In the genomic region with DNA sequence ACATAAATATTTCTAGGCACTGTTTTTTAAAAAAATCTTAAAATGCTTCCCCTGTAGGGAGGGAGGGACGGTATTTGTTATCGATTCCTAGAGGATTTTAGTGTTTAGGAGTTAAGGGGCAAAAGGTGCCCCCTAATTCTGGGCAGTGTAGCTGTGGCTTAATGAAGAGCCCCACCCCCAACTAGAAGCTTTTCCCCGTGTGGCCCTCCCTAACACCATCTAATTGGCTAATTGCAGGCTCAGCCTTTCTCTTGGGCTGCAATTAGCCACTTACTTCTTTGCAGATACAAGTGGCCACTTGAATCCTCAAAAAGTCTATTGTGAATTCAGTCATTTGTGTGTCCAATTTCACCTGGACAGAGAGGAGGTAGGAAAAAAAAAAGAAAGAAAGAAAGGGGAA, we compare ENCODE assay signal across 27 mouse cellular contexts.
DNase-seq lines count a peak whose midpoint lies in the region; ATAC-seq and TF ChIP-seq lines count a peak whose summit lies in the region.
"Had no signal": no experiment of that assay in that cellular context is flagged by ENCODE, and none has a peak within 500 bp of the region (broad histone marks: within the 10 kb centered on the region; RNA-seq: fewer than 3 reads in every experiment).

No protein-coding gene starts in this region.

- no peak overlapping the region for H3K4me3 ChIP-seq in forebrain, embryonic 11.5 days (ENCODE audit: low read depth, low read length)
- H3K4me3 ChIP-seq in forebrain, embryonic 13.5 days = no peak overlapping the region
- H3K4me3 ChIP-seq in hindbrain, embryonic 13.5 days = no peak overlapping the region
- H3K4me3 ChIP-seq in hindbrain, postnatal 0 days (ENCODE audit: low read length) = no peak overlapping the region
- H3K4me3 ChIP-seq: embryonic facial prominence, embryonic 13.5 days; heart, adult 2 months; heart, embryonic 10.5 days; heart, embryonic 13.5 days; hindbrain, embryonic 15.5 days; intestine, embryonic 15.5 days had no signal

- no peaks in the 10 kb centered on the region for H3K36me3 ChIP-seq in forebrain, embryonic 11.5 days (ENCODE audit: control insufficient read depth, insufficient read depth, low read length)
- H3K36me3 ChIP-seq in forebrain, embryonic 13.5 days (ENCODE audit: poor library complexity, severe bottlenecking) = no peaks in the 10 kb centered on the region
- H3K36me3 ChIP-seq in hindbrain, embryonic 13.5 days = no peaks in the 10 kb centered on the region
- H3K36me3 ChIP-seq in hindbrain, postnatal 0 days (ENCODE audit: insufficient read depth, low read length) = no peaks in the 10 kb centered on the region
- H3K36me3 ChIP-seq: embryonic facial prominence, embryonic 13.5 days; G1E; heart, embryonic 10.5 days; heart, embryonic 13.5 days; hindbrain, embryonic 15.5 days; intestine, embryonic 15.5 days had no signal

- 2% methylated on average over 3 of the region's 3 CpGs for WGBS in forebrain, embryonic 11.5 days
- WGBS in forebrain, embryonic 13.5 days = 2% methylated on average over 3 of the region's 3 CpGs
- 24% methylated on average over 3 of the region's 3 CpGs for WGBS in hindbrain, embryonic 13.5 days
- WGBS in hindbrain, postnatal 0 days = 29% methylated on average over 3 of the region's 3 CpGs

- no peak for DNase-seq in forebrain, embryonic 11.5 days (ENCODE audit: low spot score)
- no peak for DNase-seq in hindbrain, postnatal 0 days (ENCODE audit: low spot score)
- DNase-seq in retina, embryonic 14.5 days (ENCODE audit: low spot score) = peak; percentile 64
- DNase-seq in layer of hippocampus, adult 9-11 months = no peak
- DNase-seq in cerebellum, postnatal 25 days = no peak
- DNase-seq: adrenal gland, postnatal 14 days; B cell, adult 2 months; cerebellum, adult 18-20 months; cerebellum, adult 9-10 months; cerebellum, postnatal 14 days; gastrocnemius, postnatal 10 days; gastrocnemius, postnatal 36 days; heart, adult 2 months; heart, postnatal 14 days; heart, postnatal 4 days; kidney, adult 11 months had no signal

- H3K9me3 ChIP-seq in forebrain, embryonic 11.5 days (ENCODE audit: control insufficient read depth, low read length) = no peaks in the 10 kb centered on the region
- no peaks in the 10 kb centered on the region for H3K9me3 ChIP-seq in forebrain, embryonic 13.5 days (replicated peaks)
- no peaks in the 10 kb centered on the region for H3K9me3 ChIP-seq in hindbrain, embryonic 13.5 days
- no peaks in the 10 kb centered on the region for H3K9me3 ChIP-seq in hindbrain, postnatal 0 days (ENCODE audit: low read length)
- H3K9me3 ChIP-seq: embryonic facial prominence, embryonic 13.5 days; G1E; heart, embryonic 10.5 days; heart, embryonic 13.5 days; hindbrain, embryonic 15.5 days; intestine, embryonic 15.5 days had no signal

- H3K4me2 ChIP-seq in forebrain, embryonic 11.5 days (ENCODE audit: low read depth, low read length, severe bottlenecking) = no peak overlapping the region
- no peak overlapping the region for H3K4me2 ChIP-seq in forebrain, embryonic 13.5 days
- no peak overlapping the region for H3K4me2 ChIP-seq in hindbrain, embryonic 13.5 days
- H3K4me2 ChIP-seq in hindbrain, postnatal 0 days (ENCODE audit: low read depth, low read length) = no peak overlapping the region
- H3K4me2 ChIP-seq: embryonic facial prominence, embryonic 13.5 days; heart, embryonic 13.5 days; hindbrain, embryonic 15.5 days; intestine, embryonic 15.5 days had no signal

- H3K4me1 ChIP-seq in forebrain, embryonic 11.5 days (replicated peaks; ENCODE audit: control insufficient read depth, insufficient read depth, low read length) = peaks cover 7% of the 10 kb centered on the region
- peaks cover 17% of the 10 kb centered on the region for H3K4me1 ChIP-seq in forebrain, embryonic 13.5 days
- peaks cover 27% of the 10 kb centered on the region for H3K4me1 ChIP-seq in hindbrain, embryonic 13.5 days (replicated peaks)
- H3K4me1 ChIP-seq in hindbrain, postnatal 0 days (ENCODE audit: insufficient read depth, low read length) = no peaks in the 10 kb centered on the region
- H3K4me1 ChIP-seq: heart, embryonic 10.5 days; intestine, embryonic 15.5 days had no signal

- peaks cover 69% of the 10 kb centered on the region for H3K27me3 ChIP-seq in forebrain, embryonic 11.5 days (ENCODE audit: control insufficient read depth, insufficient read depth, low read length)
- H3K27me3 ChIP-seq in forebrain, embryonic 13.5 days = peaks cover 96% of the 10 kb centered on the region
- H3K27me3 ChIP-seq in hindbrain, embryonic 13.5 days = no peaks in the 10 kb centered on the region
- H3K27me3 ChIP-seq in hindbrain, postnatal 0 days (ENCODE audit: insufficient read depth, low read length) = no peaks in the 10 kb centered on the region
- H3K27me3 ChIP-seq: CH12.LX; embryonic facial prominence, embryonic 13.5 days; heart, embryonic 13.5 days; hindbrain, embryonic 15.5 days; intestine, embryonic 15.5 days; Patski had no signal

- no peak overlapping the region for H3K9ac ChIP-seq in forebrain, embryonic 11.5 days (ENCODE audit: low read length)
- H3K9ac ChIP-seq in forebrain, embryonic 13.5 days = no peak overlapping the region
- no peak overlapping the region for H3K9ac ChIP-seq in hindbrain, embryonic 13.5 days
- H3K9ac ChIP-seq in hindbrain, postnatal 0 days (replicated peaks; ENCODE audit: low read length) = no peak overlapping the region
- H3K9ac ChIP-seq: embryonic facial prominence, embryonic 13.5 days; heart, embryonic 13.5 days; hindbrain, embryonic 15.5 days; intestine, embryonic 15.5 days had no signal

- H3K27ac ChIP-seq in forebrain, embryonic 11.5 days (ENCODE audit: low read depth, low read length) = no peak overlapping the region
- H3K27ac ChIP-seq in forebrain, embryonic 13.5 days = no peak overlapping the region
- H3K27ac ChIP-seq in hindbrain, embryonic 13.5 days = 0 out of 2 replicates have a peak overlapping the region, but pooled peaks have one; percentile 49
- no peak overlapping the region for H3K27ac ChIP-seq in hindbrain, postnatal 0 days
- H3K27ac ChIP-seq: embryonic facial prominence, embryonic 13.5 days; heart, adult 2 months; heart, embryonic 10.5 days; heart, embryonic 13.5 days; hindbrain, embryonic 15.5 days; intestine, embryonic 15.5 days had no signal

- peak; percentile 77 for ATAC-seq in forebrain, embryonic 11.5 days (replicated peaks; ENCODE audit: low FRiP score)
- ATAC-seq in forebrain, embryonic 13.5 days = no peak
- no peak for ATAC-seq in hindbrain, embryonic 13.5 days (ENCODE audit: low FRiP score)
- ATAC-seq in hindbrain, postnatal 0 days = no peak
- ATAC-seq: forebrain, embryonic 16.5 days; intestine, embryonic 15.5 days; Patski had no signal

- TF ChIP-seq CTCF in hindbrain, postnatal 0 days (IDR thresholded peaks at IDR 0.05; ENCODE audit: low read depth) = no peak
